Mouse (Mus musculus) cerebellum, adult 2 months (tissue): ENCODE results near the gene Mpv17l2.

Source experiments
- CTCF ChIP-seq: fragments of 200-500 bp; IDR thresholded peaks from 2 replicates; pipeline ENCODE4 v1.5.1; 2011; ENCODE audit warnings: low read depth, mild to moderate bottlenecking, control low read depth, low read length, moderate library complexity, borderline replicate concordance; ENCODE audit not compliant: insufficient read depth
- POLR2A ChIP-seq: fragments of 200-500 bp; IDR thresholded peaks from 2 replicates; pipeline ENCODE4 v1.6.1; 2011; ENCODE audit warnings: low read length, control low read depth, borderline replicate concordance; ENCODE audit not compliant: insufficient read depth

GRCm38 (mm10) chr8:70800648-70801047 is 39.9 kb upstream of the Mpv17l2 start:
- TF ChIP-seq CTCF = no peak
- no peak for TF ChIP-seq POLR2A
